Mouse (Mus musculus) brain, embryonic 14.5 days (tissue): ENCODE data around the gene Schip1.

Experiments used
- CTCF ChIP-seq: fragments of 200-500 bp; IDR thresholded peaks from 2 replicates; pipeline ENCODE4 v1.5.1; 2012; ENCODE audit warnings: inconsistent platforms, mild to moderate bottlenecking, moderate library complexity, borderline replicate concordance; ENCODE audit not compliant: insufficient read depth, insufficient read length; ENCODE audit errors: extremely low read depth
- POLR2A ChIP-seq: fragments of 200-500 bp; IDR thresholded peaks from 2 replicates; pipeline ENCODE4 v1.6.1; 2012; ENCODE audit warnings: mild to moderate bottlenecking, inconsistent platforms, borderline replicate concordance; ENCODE audit not compliant: poor library complexity, insufficient read depth, insufficient read length, severe bottlenecking; ENCODE audit errors: extremely low read depth

DNA sequence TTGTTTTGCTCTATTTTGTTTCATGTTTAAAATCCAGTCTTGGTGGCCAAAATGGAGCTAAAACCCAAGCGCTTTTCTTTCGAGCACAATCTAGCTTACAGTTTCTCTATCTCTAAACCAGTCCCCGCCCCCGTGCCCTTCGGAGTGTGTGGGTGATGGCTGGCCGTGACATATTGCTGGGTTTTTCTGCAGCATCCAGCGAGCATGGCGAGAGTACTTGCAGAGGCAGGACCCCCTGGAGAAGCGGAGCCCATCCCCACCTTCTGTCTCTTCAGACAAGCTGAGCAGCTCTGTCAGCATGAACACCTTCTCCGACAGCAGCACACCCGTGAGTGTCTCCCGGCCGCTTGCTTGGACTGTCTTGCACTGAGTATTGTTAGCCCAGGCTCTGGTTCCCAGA is 9.5 kb upstream of the Schip1 start:
- TF ChIP-seq CTCF (no peak), POLR2A (no peak)
